Mouse (Mus musculus) stomach, embryonic 14.5 days (tissue): ENCODE data around the gene Smad3. TPM values are rescaled to one million over a fixed set of nuclear protein-coding genes. Genes with fewer than 3 reads are reported as not detected.

Experiments
- ATAC-seq: fragments of 200-750 bp; cut with Nextera tagmentation; 2 replicates; pipeline ENCODE4 v1.8.0; 2017; ENCODE audit warnings: low read depth, moderate TSS enrichment; ENCODE audit not compliant: insufficient number of reproducible peaks, insufficient read depth, low FRiP score
- H3K27ac ChIP-seq: fragments of 300-500 bp; sonication (generic); 2 replicates; pipeline ENCODE4 v1.5.1; 2014; ENCODE audit warnings: mild to moderate bottlenecking, low read length, moderate library complexity, mixed read lengths
- H3K27me3 ChIP-seq: fragments of 300-500 bp; sonication (generic); 2 replicates; pipeline ENCODE4 v1.6.1; 2014; ENCODE audit warnings: low read length, control low read depth, mixed read lengths; ENCODE audit not compliant: control insufficient read depth, insufficient read depth
- H3K36me3 ChIP-seq: fragments of 300-500 bp; sonication (generic); 2 replicates; pipeline ENCODE4 v1.6.1; 2014; ENCODE audit warnings: mild to moderate bottlenecking, control low read depth, low read length, moderate library complexity, mixed read lengths; ENCODE audit not compliant: control insufficient read depth, insufficient read depth
- H3K4me1 ChIP-seq: fragments of 300-500 bp; sonication (generic); 2 replicates; pipeline ENCODE4 v1.6.1; 2014; ENCODE audit warnings: low read length, control low read depth, mixed read lengths; ENCODE audit not compliant: control insufficient read depth, insufficient read depth
- H3K4me2 ChIP-seq: fragments of 300-500 bp; sonication (generic); replicated peaks from 2 replicates; pipeline ENCODE4 v1.6.1; 2014; ENCODE audit warnings: low read depth, low read length, control low read depth
- H3K4me3 ChIP-seq: fragments of 300-500 bp; sonication (generic); 2 replicates; pipeline ENCODE4 v1.5.1; 2014; ENCODE audit warnings: low read depth, low read length, control low read depth
- H3K9ac ChIP-seq: fragments of 300-500 bp; sonication (generic); replicated peaks from 2 replicates; pipeline ENCODE4 v1.6.1; 2014; ENCODE audit warnings: low read depth, mild to moderate bottlenecking, control low read depth, low read length, moderate library complexity, mixed read lengths
- H3K9me3 ChIP-seq: fragments of 300-500 bp; sonication (generic); 2 replicates; pipeline ENCODE4 v1.6.1; 2016; ENCODE audit warnings: low read depth, low read length, control low read depth; ENCODE audit not compliant: control insufficient read depth
- WGBS: fragments of 180-500 bp; shearing (Covaris S2); extraction: QIAGEN DNeasy Blood & Tissue Kit; methylation state at CpG from one replicate; pipeline ENCODE4 v1.1.7; 2014; 5-methylcytosine and 5-hydroxymethylcytosine counted together
- polyA plus RNA-seq: library from polyadenylated mRNA; unstranded; fragments of >200 nt; fragmentation: Nextera tagmentation; extraction: Ambion mirVana; gene quantifications from 2 replicates; pipeline ENCODE4 v1.2.1, GENCODE M21; 2014

The Smad3 gene
- polyA plus RNA-seq, 1 experiment from 2014 or later: 17.3 TPM

GRCm38 (mm10) chr9:63738086-63738701 is 19.6 kb downstream of the Smad3 start:
- H3K36me3 ChIP-seq: no peaks in the 10 kb centered on the region; the same call in 1 of the 2 replicates
- H3K27me3 ChIP-seq: no peaks in the 10 kb centered on the region
- H3K9ac ChIP-seq: no peak overlapping the region
- ATAC-seq: no peak
- H3K4me3 ChIP-seq: no peak overlapping the region
- WGBS: 76% methylated on average over 12 of the region's 12 CpGs
- H3K4me1 ChIP-seq: peaks cover 59% of the 10 kb centered on the region
- no peak overlapping the region for H3K27ac ChIP-seq
- H3K9me3 ChIP-seq: no peaks in the 10 kb centered on the region
- H3K4me2 ChIP-seq: no peak overlapping the region

- no peak for ATAC-seq
- peaks cover 52% of the 10 kb centered on the region for H3K4me1 ChIP-seq
Observed at GRCm38 (mm10) chr9:63737426-63737931, 20.3 kb downstream of the Smad3 start.

GRCm38 (mm10) chr9:63734261-63734660 is 23.5 kb downstream of the Smad3 start:
- no peak overlapping the region for H3K4me2 ChIP-seq
- 85% methylated on average over 8 of the region's 8 CpGs for WGBS
- no peaks in the 10 kb centered on the region for H3K9me3 ChIP-seq
- H3K27ac ChIP-seq: no peak overlapping the region
- peaks cover 32% of the 10 kb centered on the region for H3K4me1 ChIP-seq
- no peaks in the 10 kb centered on the region; the same call in 1 of the 2 replicates for H3K36me3 ChIP-seq
- ATAC-seq: no peak
- no peaks in the 10 kb centered on the region for H3K27me3 ChIP-seq
- no peak overlapping the region for H3K9ac ChIP-seq
- H3K4me3 ChIP-seq: no peak overlapping the region

More at GRCm38 (mm10) chr9:63737426-63737931, 20.3 kb downstream of the Smad3 start:
- Histone ChIP-seq H3K27me3 (no peaks in the 10 kb centered on the region), H3K36me3 (no peaks in the 10 kb centered on the region; the same call in 1 of the 2 replicates), H3K4me3 (no peak overlapping the region), H3K27ac (no peak overlapping the region), H3K4me2 (no peak overlapping the region), H3K9me3 (no peaks in the 10 kb centered on the region), H3K9ac (no peak overlapping the region)
- 74% methylated on average over 9 of the region's 9 CpGs for WGBS

GRCm38 (mm10) chr9:63732700-63733099 is 25.1 kb downstream of the Smad3 start:
- H3K4me3 ChIP-seq: no peak overlapping the region
- no peaks in the 10 kb centered on the region for H3K36me3 ChIP-seq
- peaks cover 21% of the 10 kb centered on the region for H3K4me1 ChIP-seq
- no peaks in the 10 kb centered on the region for H3K9me3 ChIP-seq
- H3K27me3 ChIP-seq: no peaks in the 10 kb centered on the region
- ATAC-seq: no peak
- no peak overlapping the region for H3K9ac ChIP-seq
- no peak overlapping the region for H3K4me2 ChIP-seq
- 91% methylated on average over 7 of the region's 7 CpGs for WGBS
- H3K27ac ChIP-seq: no peak overlapping the region

GRCm38 (mm10) chr9:63731114-63731828 is 26.5 kb downstream of the Smad3 start:
- peaks cover 22% of the 10 kb centered on the region for H3K4me1 ChIP-seq
- ATAC-seq: no peak
- no peaks in the 10 kb centered on the region for H3K36me3 ChIP-seq
- 81% methylated on average over 9 of the region's 9 CpGs for WGBS
- H3K4me2 ChIP-seq: no peak overlapping the region
- no peaks in the 10 kb centered on the region for H3K27me3 ChIP-seq
- H3K9ac ChIP-seq: no peak overlapping the region
- no peak overlapping the region for H3K27ac ChIP-seq
- H3K9me3 ChIP-seq: no peaks in the 10 kb centered on the region
- no peak overlapping the region for H3K4me3 ChIP-seq

- H3K4me2 ChIP-seq: no peak overlapping the region
- WGBS: 82% methylated on average over 10 of the region's 10 CpGs
- no peak overlapping the region for H3K4me3 ChIP-seq
- H3K27me3 ChIP-seq: no peaks in the 10 kb centered on the region
- no peak overlapping the region for H3K27ac ChIP-seq
- no peaks in the 10 kb centered on the region for H3K36me3 ChIP-seq
- no peaks in the 10 kb centered on the region for H3K9me3 ChIP-seq
- H3K9ac ChIP-seq: no peak overlapping the region
- ATAC-seq: no peak
- H3K4me1 ChIP-seq: peaks cover 10% of the 10 kb centered on the region
Observed at GRCm38 (mm10) chr9:63728969-63729368, 28.8 kb downstream of the Smad3 start.

- Histone ChIP-seq H3K9ac (no peak overlapping the region), H3K27me3 (no peaks in the 10 kb centered on the region), H3K27ac (peak overlapping the region; percentile 17; the same call in 1 of the 2 replicates), H3K9me3 (no peaks in the 10 kb centered on the region), H3K4me1 (peaks cover 12% of the 10 kb centered on the region), H3K4me2 (no peak overlapping the region), H3K36me3 (no peaks in the 10 kb centered on the region), H3K4me3 (no peak overlapping the region)
- peak; percentile 14; the same call in 1 of the 2 replicates for ATAC-seq
- 74% methylated on average over 6 of the region's 6 CpGs for WGBS
Observed at GRCm38 (mm10) chr9:63727070-63727469, 30.7 kb downstream of the Smad3 start.

- Histone ChIP-seq H3K27ac (peak overlapping the region; percentile 89), H3K4me1 (peaks cover 14% of the 10 kb centered on the region), H3K4me3 (no peak overlapping the region), H3K4me2 (no peak overlapping the region), H3K27me3 (no peaks in the 10 kb centered on the region), H3K9ac (0 out of 2 replicates have a peak overlapping the region, but pooled peaks have one; percentile 4), H3K9me3 (no peaks in the 10 kb centered on the region), H3K36me3 (no peaks in the 10 kb centered on the region)
- WGBS: 48% methylated on average over 13 of the region's 13 CpGs
- ATAC-seq: peak; percentile 62
Observed at GRCm38 (mm10) chr9:63726088-63727010, 31.4 kb downstream of the Smad3 start.
